Mouse (Mus musculus) left cerebral cortex, adult 2 months (tissue): ENCODE data around the gene Leng9. TPM values are rescaled to one million over a fixed set of nuclear protein-coding genes. Genes with fewer than 3 reads are reported as not detected.

Source experiments
- DNase-seq, 2 experiments: peaks; one replicate each; pipeline ENCODE4 v3.0.0; 2021 to 2022; ENCODE audit warnings: low spot score in 2 of 2, mixed read lengths in 1 of 2; ENCODE audit errors: extremely low spot score in 1 of 2
- H3K27ac ChIP-seq: fragments of 200-600 bp; 2 replicates; pipeline ENCODE4 v1.8.1; 2022
- H3K4me3 ChIP-seq: fragments of 200-600 bp; 2 replicates; pipeline ENCODE4 v1.8.1; 2022
- CTCF ChIP-seq: fragments of 200-600 bp; IDR thresholded peaks from 2 replicates; pipeline ENCODE4 v1.8.1; 2022; ENCODE audit warnings: antibody characterized with exemption, mild to moderate bottlenecking, moderate library complexity
- intact Hi-C: fragments of 180-260 bp; cut with DNase I; formaldehyde crosslinking; loops from one replicate; pipeline ENCODE4 v1.15.1; 2025
- total RNA-seq, 2 experiments: library from RNA; stranded (reverse); gene quantifications; 2 replicates each; pipeline ENCODE4 v1.2.3; 2021

The Leng9 gene
- total RNA-seq, 2 experiments from 2014 or later = 6.2 to 6.9 TPM

DNA sequence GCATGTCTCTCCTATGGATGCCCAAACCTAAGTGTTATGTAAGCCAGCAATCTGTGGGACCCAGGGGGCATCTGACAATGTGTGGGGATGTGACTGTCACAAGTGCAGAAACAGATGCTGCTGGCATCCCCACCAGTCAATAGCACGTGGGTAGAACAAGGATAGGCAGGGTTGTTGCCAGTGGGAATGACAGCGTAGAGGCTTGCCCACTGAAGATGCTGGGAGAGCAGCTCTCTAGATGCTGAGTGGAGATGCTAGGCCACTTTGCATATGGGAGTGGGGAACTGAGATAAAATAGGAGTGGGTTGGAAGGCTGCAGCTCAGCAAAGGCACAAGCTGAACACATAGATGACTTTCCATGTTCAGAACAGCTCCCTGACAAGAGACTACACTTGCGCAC, 17.6 kb downstream of the Leng9 start:
- intact Hi-C loops = loop anchor here (2.0 to 10.0 kb wide), 3 partner anchors 28 to 372 kb away; partner anchors contain the start of gene Ppp1r12c
- TF ChIP-seq CTCF = no peak

DNA sequence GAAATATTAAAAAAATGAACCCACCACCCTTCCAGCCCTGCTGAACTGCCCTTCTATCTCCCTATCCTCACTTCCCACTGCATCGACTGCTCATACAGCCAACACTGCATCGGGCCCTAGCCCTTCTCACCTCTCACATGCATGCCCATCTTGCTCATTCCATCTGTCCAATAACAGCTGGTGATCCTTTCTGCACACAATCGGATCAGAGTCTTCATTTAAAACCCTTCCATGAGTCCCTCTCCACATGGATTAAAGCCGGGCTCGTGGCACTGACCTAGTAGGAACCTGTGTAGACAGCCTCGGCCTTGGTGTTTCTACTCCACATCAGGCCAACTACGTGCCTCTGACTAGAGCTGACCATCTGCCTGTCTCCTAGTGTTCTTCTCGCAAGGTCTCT, 18.2 kb downstream of the Leng9 start:
- intact Hi-C loops = loop anchor here (2.0 to 10.0 kb wide), 3 partner anchors 27 to 373 kb away; partner anchors contain the start of gene Ppp1r12c
- TF ChIP-seq CTCF = no peak
- Histone ChIP-seq H3K4me3 (no peak overlapping the region), H3K27ac (peak overlapping the region; percentile 86)
- DNase-seq = peak; percentile 9 to 24

More for the DNA sequence above, 17.6 kb downstream of the Leng9 start:
- Histone ChIP-seq H3K4me3 (no peak overlapping the region), H3K27ac (peak overlapping the region; percentile 86)
- peak; percentile 50 to 54 for DNase-seq

DNA sequence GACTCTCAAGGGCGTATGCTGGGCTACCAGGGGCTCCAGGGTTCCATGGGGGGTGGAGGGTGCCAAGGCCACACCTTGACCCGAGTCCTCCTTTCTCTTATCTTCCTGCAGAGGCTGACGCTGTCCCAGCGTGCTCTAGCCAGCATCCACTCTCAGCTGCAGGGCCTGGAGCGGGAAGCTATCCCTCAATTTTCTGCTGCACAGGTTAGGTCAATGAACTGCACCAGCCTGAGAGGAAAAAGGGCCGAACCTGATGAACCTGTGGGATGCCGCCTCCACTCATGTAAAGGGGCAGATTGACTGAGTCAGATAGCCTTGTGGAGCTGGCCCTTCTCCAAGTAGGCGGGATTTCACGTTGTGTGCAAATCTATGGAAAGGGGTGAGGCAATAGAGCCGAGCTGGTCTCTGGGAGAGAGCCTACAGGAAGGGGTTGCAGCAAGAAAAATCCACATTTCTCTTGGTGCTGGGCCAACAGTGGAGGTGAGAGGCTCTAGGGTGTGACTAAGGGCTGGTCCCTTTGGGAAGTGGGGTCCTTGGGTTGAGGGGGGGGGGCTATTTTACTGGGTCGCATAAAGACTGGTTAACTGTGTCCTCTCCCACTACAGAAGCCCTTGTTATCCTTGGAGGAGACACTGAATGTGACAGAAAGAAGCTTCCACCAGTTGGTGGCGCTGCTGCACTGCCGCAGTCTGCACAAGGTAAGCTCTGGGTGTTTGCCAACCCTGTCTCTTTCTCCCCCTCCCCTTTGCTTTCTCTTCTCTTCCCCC, 19.3 kb downstream of the Leng9 start:
- intact Hi-C loops = loop anchor here (10.0 kb wide), 2 partner anchors 294 to 374 kb away; partner anchors contain the start of gene Ppp1r12c

DNA sequence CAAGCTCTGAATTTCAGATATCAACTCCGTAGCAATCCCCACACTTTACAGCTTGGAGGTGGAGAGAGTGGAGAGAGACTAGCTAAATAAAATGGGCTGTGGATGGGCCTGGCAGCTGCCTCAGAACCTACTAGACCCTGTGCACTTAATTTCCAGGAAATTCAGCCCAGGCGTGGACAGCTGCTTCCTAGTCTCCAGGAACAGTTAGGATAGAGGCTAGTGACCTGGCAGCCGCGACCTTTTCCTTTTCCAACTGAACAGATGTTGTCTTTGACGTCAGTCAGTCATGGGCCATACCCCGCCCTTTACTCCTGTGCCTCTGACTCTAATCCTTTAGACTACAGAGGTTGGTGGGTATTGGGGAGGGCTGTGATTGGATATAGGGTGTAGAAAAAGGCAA, 21.3 kb downstream of the Leng9 start:
- intact Hi-C loops = no loop called here
- TF ChIP-seq CTCF = no peak
- peak in 1 of 2 experiments; percentile 14 for DNase-seq
- H3K27ac ChIP-seq = peak overlapping the region; percentile 88; the same call in 1 of the 2 replicates
- no peak overlapping the region for H3K4me3 ChIP-seq

More for the DNA sequence above, 19.3 kb downstream of the Leng9 start:
- Histone ChIP-seq H3K27ac (peak overlapping the region; percentile 61), H3K4me3 (no peak overlapping the region)
- peak; percentile 80 for TF ChIP-seq CTCF
- DNase-seq = peak; percentile 83 to 84

DNA sequence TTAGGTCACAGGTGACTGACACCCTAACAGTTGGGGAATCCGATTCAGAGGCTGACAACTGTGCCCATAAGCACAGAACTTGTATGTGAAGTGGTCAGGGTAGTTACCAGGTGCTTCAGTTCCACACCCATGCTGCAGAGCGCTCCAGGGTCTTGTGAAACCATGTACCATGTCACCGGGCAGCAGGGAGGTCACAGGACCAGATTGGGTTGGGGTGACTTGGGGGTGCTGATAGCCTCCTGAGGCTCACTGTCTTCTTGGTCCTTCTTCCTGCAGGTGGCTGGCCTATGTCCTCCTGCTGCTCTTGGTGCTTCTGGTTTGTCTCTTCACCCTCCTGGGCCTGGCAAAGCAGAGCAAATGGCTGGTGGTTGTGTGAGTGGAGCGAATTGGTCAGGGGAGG, 22.3 kb downstream of the Leng9 start:
- no peak overlapping the region for H3K4me3 ChIP-seq
- TF ChIP-seq CTCF = no peak
- intact Hi-C loops = no loop called here
- peak in 1 of 2 experiments; percentile 8 for DNase-seq
- H3K27ac ChIP-seq = peak overlapping the region; percentile 88

- Histone ChIP-seq H3K4me3 (no peak overlapping the region), H3K27ac (peak overlapping the region; percentile 88)
- peak in 1 of 2 experiments; percentile 10 for DNase-seq
- no peak for TF ChIP-seq CTCF
- intact Hi-C loops = no loop called here
These were observed 23.0 kb downstream of the Leng9 start for GRCm38 (mm10) chr7:4126992-4127785.

GRCm38 (mm10) chr7:4125306-4125705, 24.9 kb downstream of the Leng9 start:
- DNase-seq = peak in 1 of 2 experiments; percentile 24
- Histone ChIP-seq H3K27ac (peak overlapping the region; percentile 88), H3K4me3 (no peak overlapping the region)
- TF ChIP-seq CTCF = peak; percentile 18; the same call in 1 of the 2 replicates
- intact Hi-C loops = no loop called here

DNA sequence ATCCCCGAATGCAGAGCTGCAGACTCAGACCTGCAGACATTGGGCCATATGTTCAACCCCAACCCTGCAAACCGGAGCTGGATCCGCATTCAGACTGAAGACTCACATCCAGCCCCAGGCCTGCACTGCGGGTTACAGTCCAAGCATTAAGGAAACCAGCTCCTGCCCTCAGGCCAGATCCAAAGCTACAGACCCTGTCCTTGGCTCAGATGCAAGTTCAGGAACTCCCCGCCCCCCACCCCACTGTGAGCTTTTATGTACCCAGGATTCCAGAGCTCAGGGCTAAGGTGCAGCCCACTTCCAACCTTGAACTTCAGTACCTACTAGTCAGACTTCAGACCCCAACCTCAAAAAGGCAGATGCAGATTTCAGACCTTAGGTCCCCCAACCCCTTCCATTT, 25.3 kb downstream of the Leng9 start:
- H3K27ac ChIP-seq = peak overlapping the region; percentile 88
- intact Hi-C loops = no loop called here
- DNase-seq = peak in 1 of 2 experiments; percentile 5
- no peak overlapping the region for H3K4me3 ChIP-seq
- no peak for TF ChIP-seq CTCF

DNA sequence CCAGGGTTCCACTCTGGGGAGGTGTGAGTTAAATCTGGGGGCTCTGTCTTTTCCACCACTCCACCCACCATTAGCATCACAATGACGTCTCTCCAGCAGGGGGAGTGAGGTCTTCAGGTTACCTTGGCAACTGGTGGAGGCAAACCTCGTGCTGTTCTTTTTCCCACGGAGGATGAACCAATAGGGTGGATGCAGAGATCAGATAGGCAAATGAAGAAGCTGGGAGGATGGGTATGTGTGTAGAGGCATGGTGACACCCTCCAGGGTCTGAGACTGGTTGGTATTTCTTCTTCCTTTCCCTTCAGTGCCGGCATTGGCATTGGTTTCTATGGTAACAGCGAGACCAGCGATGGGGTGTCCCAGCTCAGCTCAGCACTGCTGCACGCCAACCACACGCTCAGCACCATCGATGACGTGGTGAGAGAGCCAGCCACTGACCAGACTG, 25.8 kb downstream of the Leng9 start:
- intact Hi-C loops = no loop called here
- DNase-seq = peak; percentile 80 to 88
- no peak; the same call in 1 of the 2 replicates for TF ChIP-seq CTCF
- Histone ChIP-seq H3K4me3 (peak overlapping the region; percentile 48), H3K27ac (peak overlapping the region; percentile 88)

- intact Hi-C loops = no loop called here
- peak; percentile 65 to 82 for DNase-seq
- H3K27ac ChIP-seq = peak overlapping the region; percentile 88
- H3K4me3 ChIP-seq = peak overlapping the region; percentile 48
- TF ChIP-seq CTCF = no peak
These were observed 26.4 kb downstream of the Leng9 start for GRCm38 (mm10) chr7:4123732-4124131.

- DNase-seq = no peak
- no peak for TF ChIP-seq CTCF
- Histone ChIP-seq H3K27ac (peak overlapping the region; percentile 88), H3K4me3 (peak overlapping the region; percentile 48)
- intact Hi-C loops = no loop called here
These were observed 27.4 kb downstream of the Leng9 start for GRCm38 (mm10) chr7:4122783-4123182.
